Mouse (Mus musculus) small intestine, adult 2 months (tissue): ENCODE results near the gene Smad1. TPM values are rescaled to one million over a fixed set of nuclear protein-coding genes. Genes with fewer than 3 reads are reported as not detected.

Experiments
- H3K27ac ChIP-seq: fragments of 200-500 bp; 2 replicates; pipeline ENCODE4 v1.5.1; 2012; ENCODE audit warnings: low read depth, low read length, control low read depth, inconsistent platforms; ENCODE audit not compliant: insufficient read depth
- H3K27me3 ChIP-seq: fragments of 200-500 bp; 2 replicates; pipeline ENCODE4 v1.6.1; 2012; ENCODE audit warnings: mild to moderate bottlenecking, moderate library complexity, low read length, inconsistent platforms; ENCODE audit not compliant: control insufficient read depth, insufficient read depth
- H3K36me3 ChIP-seq: fragments of 200-500 bp; 2 replicates; pipeline ENCODE4 v1.6.1; 2012; ENCODE audit warnings: mild to moderate bottlenecking, low read length, control low read depth, inconsistent platforms; ENCODE audit not compliant: control insufficient read depth, insufficient read depth
- H3K4me1 ChIP-seq: fragments of 200-500 bp; 2 replicates; pipeline ENCODE4 v1.6.1; 2012; ENCODE audit warnings: low read length, inconsistent platforms, mixed read lengths; ENCODE audit not compliant: control insufficient read depth, insufficient read depth, insufficient read length
- H3K4me3 ChIP-seq: fragments of 200-500 bp; 2 replicates; pipeline ENCODE4 v1.5.1; 2012; ENCODE audit warnings: low read depth, mild to moderate bottlenecking, control low read depth, inconsistent platforms, low read length, moderate library complexity
- CTCF ChIP-seq: fragments of 200-500 bp; IDR thresholded peaks from 2 replicates; pipeline ENCODE4 v1.5.1; 2012; ENCODE audit warnings: low read depth, mild to moderate bottlenecking, control low read depth, inconsistent platforms, low read length, moderate library complexity, mixed read lengths; ENCODE audit not compliant: insufficient replicate concordance, insufficient read length; ENCODE audit errors: extremely low read depth
- POLR2A ChIP-seq: fragments of 200-500 bp; IDR thresholded peaks from 2 replicates; pipeline ENCODE4 v1.6.1; 2012; ENCODE audit warnings: low read depth, mild to moderate bottlenecking, control low read depth, inconsistent platforms, low read length, moderate library complexity
- WGBS: fragments of 180-500 bp; shearing (Covaris S2); methylation state at CpG from one replicate; pipeline ENCODE4 v1.1.7; 2018; 5-methylcytosine and 5-hydroxymethylcytosine counted together
- polyA plus RNA-seq: library from polyadenylated mRNA; depleted of rRNA; stranded (reverse); fragments of >200 nt; gene quantifications from 2 replicates; pipeline ENCODE4 v1.2.3, GENCODE M21; 2012

The Smad1 gene
- polyA plus RNA-seq, 1 experiment, result 54.1 TPM

DNA sequence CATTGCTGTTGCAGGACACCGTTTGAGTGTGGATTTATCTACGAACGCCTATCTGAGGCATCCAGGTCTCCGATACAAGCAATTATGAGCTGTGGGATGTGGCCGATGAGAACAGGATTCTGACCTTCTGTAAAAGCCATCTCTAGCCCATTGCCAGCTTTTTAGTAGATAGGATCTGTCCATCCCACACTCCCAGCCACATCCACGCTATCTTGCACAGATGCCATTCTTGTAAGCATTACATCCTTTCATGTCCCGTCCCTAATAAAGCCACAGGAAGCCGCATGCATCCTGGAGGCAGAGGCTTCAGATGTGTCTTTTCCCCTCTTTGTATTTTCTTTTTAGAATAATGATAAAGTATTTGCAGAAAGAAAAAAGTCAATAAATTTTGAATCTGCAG, 58.1 kb downstream of the Smad1 start:
- Histone ChIP-seq H3K27ac (no peak overlapping the region), H3K36me3 (peaks cover 56% of the 10 kb centered on the region), H3K27me3 (no peaks in the 10 kb centered on the region), H3K4me3 (no peak overlapping the region), H3K4me1 (peaks cover 2% of the 10 kb centered on the region)
- WGBS, result 84% methylated on average over 8 of the region's 8 CpGs
- TF ChIP-seq POLR2A (no peak), CTCF (no peak)

DNA sequence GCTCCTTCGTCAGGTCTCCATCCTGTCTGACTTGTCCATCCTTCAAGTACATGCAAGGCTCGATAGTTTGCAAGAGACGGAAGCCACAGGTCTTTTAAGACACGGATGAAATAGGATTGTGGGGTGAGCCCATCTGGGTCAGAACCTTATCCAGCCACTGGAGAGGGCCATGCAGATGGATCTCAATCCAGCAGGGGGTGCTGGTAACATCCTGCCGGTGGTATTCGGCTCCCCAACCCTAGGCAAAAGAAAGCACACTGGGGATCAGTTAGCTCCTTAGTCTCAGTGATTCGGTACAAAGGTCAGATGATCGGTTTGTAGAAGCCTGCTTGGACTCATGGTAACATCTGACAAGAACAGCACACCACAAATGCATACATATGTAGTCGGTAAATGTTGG, 59.8 kb downstream of the Smad1 start:
- peak; percentile 56; the same call in 1 of the 2 replicates for TF ChIP-seq CTCF
- no peak for TF ChIP-seq POLR2A
- WGBS, result 45% methylated on average over 9 of the region's 9 CpGs
- no peak overlapping the region for H3K27ac ChIP-seq
- H3K4me3 ChIP-seq, result no peak overlapping the region
- H3K27me3 ChIP-seq, result no peaks in the 10 kb centered on the region
- peaks cover 1% of the 10 kb centered on the region; the same call in 1 of the 2 replicates for H3K4me1 ChIP-seq
- peaks cover 50% of the 10 kb centered on the region for H3K36me3 ChIP-seq

DNA sequence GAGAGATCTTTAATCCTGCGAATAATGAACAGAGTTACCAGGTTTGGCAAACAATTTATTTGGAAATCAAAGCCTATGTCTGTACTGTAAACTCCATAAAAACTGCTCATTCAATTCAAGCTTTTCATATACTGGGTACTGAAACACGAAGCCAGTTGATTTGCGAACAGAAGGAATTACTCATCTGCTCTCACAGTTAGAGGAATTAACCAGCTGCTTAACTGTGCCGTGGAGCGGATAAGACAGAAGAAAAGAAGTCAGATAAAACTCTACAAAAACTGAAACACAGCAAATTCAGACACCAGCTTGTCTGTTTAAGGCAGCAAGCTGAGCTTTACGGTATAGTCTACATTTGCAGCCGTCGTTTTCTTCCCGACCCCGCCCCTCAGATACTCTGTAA, 60.7 kb downstream of the Smad1 start:
- Histone ChIP-seq H3K4me3 (no peak overlapping the region), H3K4me1 (peaks cover 1% of the 10 kb centered on the region; the same call in 1 of the 2 replicates), H3K27me3 (no peaks in the 10 kb centered on the region), H3K27ac (no peak overlapping the region), H3K36me3 (peaks cover 42% of the 10 kb centered on the region)
- 87% methylated on average over 10 of the region's 10 CpGs for WGBS
- TF ChIP-seq POLR2A (no peak), CTCF (no peak)

DNA sequence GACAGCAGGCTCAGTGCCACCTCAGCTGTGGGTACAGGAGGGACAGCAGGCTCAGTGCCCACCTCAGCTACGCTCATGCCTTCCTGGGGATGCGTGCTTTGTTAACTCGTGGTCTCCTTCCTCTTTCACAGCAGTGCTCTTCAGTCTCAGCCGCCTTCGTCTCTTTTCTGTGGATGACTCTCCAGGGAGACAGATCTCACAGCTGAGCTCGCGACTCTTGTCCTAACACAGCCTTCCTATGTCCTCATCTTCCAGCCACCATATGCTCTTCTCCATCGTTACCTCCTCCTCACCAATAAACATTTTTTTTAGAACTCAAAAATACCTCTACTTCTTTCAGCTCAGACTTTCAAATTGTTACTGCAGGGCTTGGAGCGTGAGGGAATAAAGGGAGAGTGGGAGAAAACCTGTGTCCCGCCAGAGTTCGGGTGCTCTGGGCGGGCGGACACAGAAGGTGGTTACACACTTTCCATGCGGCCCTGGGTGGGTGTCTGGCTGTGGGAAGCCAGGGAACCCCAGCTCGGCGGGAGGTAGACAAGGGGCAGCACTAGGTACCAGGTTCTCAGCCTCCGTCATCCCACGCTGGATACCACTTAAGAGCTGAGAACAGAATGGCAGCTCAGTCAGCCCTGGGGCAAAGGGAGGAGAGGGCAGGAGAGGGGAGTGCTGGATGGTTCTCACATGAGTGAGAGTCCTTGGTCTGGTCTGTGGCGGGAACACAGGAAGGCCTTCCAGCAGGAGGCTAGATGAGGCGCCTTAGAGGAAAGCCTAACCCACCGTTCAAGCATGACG, 67.0 kb downstream of the Smad1 start:
- Histone ChIP-seq H3K27ac (no peak overlapping the region), H3K4me1 (no peaks in the 10 kb centered on the region), H3K27me3 (no peaks in the 10 kb centered on the region), H3K4me3 (no peak overlapping the region), H3K36me3 (peaks cover 2% of the 10 kb centered on the region)
- WGBS, result 93% methylated on average over 22 of the region's 22 CpGs
- TF ChIP-seq POLR2A (no peak), CTCF (no peak)

DNA sequence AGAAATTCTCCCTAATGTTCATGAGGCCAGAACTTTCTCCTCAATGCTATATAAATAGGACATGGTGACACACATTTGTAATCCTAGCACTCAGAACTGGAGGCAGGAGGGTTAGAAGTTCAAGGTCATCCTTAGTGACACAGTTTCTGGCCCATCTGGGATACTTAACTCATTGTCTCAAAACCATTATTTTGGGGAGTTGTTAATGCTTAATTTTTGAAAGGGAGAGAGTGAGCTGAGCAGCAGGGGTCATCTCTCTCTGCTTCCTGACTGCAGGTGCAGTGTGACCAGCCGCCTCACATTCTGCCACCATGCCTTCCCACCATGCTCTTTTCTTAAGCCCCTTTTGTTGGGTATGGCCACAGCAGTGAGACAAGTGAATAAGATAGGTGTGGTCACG, 67.7 kb downstream of the Smad1 start:
- no peaks in the 10 kb centered on the region for H3K36me3 ChIP-seq
- WGBS, result 94% methylated on average over 2 of the region's 2 CpGs
- no peak overlapping the region for H3K27ac ChIP-seq
- no peak for TF ChIP-seq CTCF
- TF ChIP-seq POLR2A, result no peak
- no peak overlapping the region for H3K4me3 ChIP-seq
- no peaks in the 10 kb centered on the region for H3K27me3 ChIP-seq
- H3K4me1 ChIP-seq, result no peaks in the 10 kb centered on the region

DNA sequence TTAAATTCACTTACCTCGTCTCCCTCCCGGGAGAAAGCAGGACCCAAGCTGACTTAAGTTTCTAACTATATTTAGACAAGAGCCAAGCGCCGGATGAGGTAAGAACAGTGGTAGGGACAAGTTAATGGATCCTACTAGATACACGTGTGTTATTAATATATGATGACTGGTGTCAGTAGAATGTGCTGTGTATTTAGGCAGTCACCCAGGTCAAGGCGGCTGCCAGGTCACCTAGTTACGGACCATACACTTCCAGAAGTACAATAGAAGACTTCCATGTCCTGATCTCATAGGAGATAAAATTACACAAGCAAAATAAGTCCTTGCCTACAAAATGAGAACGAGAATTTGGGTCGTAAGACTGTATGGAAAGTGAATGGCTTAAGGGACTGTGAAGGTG, 68.3 kb downstream of the Smad1 start:
- Histone ChIP-seq H3K36me3 (no peaks in the 10 kb centered on the region), H3K4me1 (no peaks in the 10 kb centered on the region), H3K27ac (no peak overlapping the region), H3K27me3 (no peaks in the 10 kb centered on the region), H3K4me3 (no peak overlapping the region)
- no peak for TF ChIP-seq CTCF
- TF ChIP-seq POLR2A, result no peak
- WGBS, result 76% methylated on average over 9 of the region's 9 CpGs

DNA sequence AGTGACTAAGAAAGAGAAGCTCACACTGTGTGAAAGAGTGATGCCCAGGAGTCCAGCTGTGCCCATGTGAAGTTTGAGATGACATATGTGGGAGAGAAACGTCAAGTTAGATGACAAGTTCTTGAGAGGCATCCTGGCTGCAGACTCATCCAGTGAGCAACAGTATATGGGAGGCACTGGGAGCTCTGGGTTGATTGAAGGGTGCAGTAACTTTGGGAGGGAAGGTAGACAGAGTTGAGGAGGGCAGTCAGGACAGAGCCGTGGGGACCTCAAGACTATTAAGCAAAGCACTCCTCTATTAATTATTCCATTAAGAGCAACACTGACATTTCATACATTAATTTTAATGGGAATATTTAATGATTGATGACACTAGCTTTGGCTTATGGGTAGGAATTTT, 69.6 kb downstream of the Smad1 start:
- no peak for TF ChIP-seq POLR2A
- no peak for TF ChIP-seq CTCF
- Histone ChIP-seq H3K4me1 (no peaks in the 10 kb centered on the region), H3K27me3 (no peaks in the 10 kb centered on the region), H3K27ac (no peak overlapping the region), H3K4me3 (no peak overlapping the region), H3K36me3 (no peaks in the 10 kb centered on the region)
- 74% methylated on average over 2 of the region's 2 CpGs for WGBS
